ENCODE assay signal across 20 mouse cellular contexts in genomic region chr14:24930251-24930650, GRCm38 (mm10).
A peak's percentile ranks its signal among the peaks of the same experiment; 100 is the strongest.
DNase-seq lines count a peak whose midpoint lies in the region; TF ChIP-seq lines count a peak whose summit lies in the region.
"Had no signal": no experiment of that assay in that cellular context is flagged by ENCODE, and none has a peak within 500 bp of the region (broad histone marks: within the 10 kb centered on the region; RNA-seq: fewer than 3 reads in every experiment).

No protein-coding gene starts in this region.

- no peaks in the 10 kb centered on the region for H3K36me3 ChIP-seq in limb, embryonic 10.5 days
- H3K36me3 ChIP-seq: forebrain, embryonic 10.5 days; G1E; limb, embryonic 12.5 days; liver, embryonic 13.5 days; lung, embryonic 15.5 days; neural tube, embryonic 13.5 days had no signal

- H3K4me3 ChIP-seq in layer of hippocampus, adult 2 months: no peak overlapping the region
- no peak overlapping the region for H3K4me3 ChIP-seq in limb, embryonic 10.5 days
- H3K4me3 ChIP-seq: forebrain, embryonic 10.5 days; gastrocnemius, adult 2 months; limb, embryonic 12.5 days; liver, embryonic 13.5 days; lung, embryonic 15.5 days; neural tube, embryonic 13.5 days had no signal

- H3K9me3 ChIP-seq in limb, embryonic 10.5 days (replicated peaks): no peaks in the 10 kb centered on the region
- H3K9me3 ChIP-seq: forebrain, embryonic 10.5 days; limb, embryonic 12.5 days; liver, embryonic 13.5 days; lung, embryonic 15.5 days; neural tube, embryonic 13.5 days had no signal

- intact Hi-C loops in gastrocnemius, postnatal 36 days (cut with DNase I): no loop called here

- H3K27me3 ChIP-seq in limb, embryonic 10.5 days (ENCODE audit: low read depth, poor library complexity, severe bottlenecking): no peaks in the 10 kb centered on the region
- H3K27me3 ChIP-seq: limb, embryonic 12.5 days; liver, embryonic 13.5 days; lung, embryonic 15.5 days; neural tube, embryonic 13.5 days had no signal

- H3K4me1 ChIP-seq in limb, embryonic 10.5 days: peaks cover 29% of the 10 kb centered on the region
- H3K4me1 ChIP-seq: lung, embryonic 15.5 days had no signal

- DNase-seq in adrenal gland, adult 18-20 months (ENCODE audit: low spot score in 2 of 2): peak; percentile 26 to 27
- DNase-seq in adrenal gland, postnatal 4 days (ENCODE audit: low spot score in 2 of 2): no peak
- peak in 1 of 2 experiments; percentile 23 for DNase-seq in layer of hippocampus, adult 2 months (ENCODE audit: low spot score in 2 of 2)
- no peak for DNase-seq in layer of hippocampus, adult 8-10 months (ENCODE audit: low spot score in 2 of 2)
- peak; percentile 57 for DNase-seq in adrenal gland, postnatal 14 days
- DNase-seq in limb, embryonic 10.5 days (ENCODE audit: low spot score): no peak
- DNase-seq in thymus, adult 18-20 months: no peak
- no peak for DNase-seq in gastrocnemius, postnatal 36 days
- DNase-seq: cerebellum, adult 2 months; gastrocnemius, adult 2 months; kidney, adult 9 months; liver, embryonic 13.5 days; midbrain, embryonic 14.5 days; thymus, postnatal 36 days had no signal

- no peak for TF ChIP-seq CTCF in layer of hippocampus, adult 2 months (conservative IDR thresholded peaks at IDR 0.05)

- 33% methylated on average over 7 of the region's 7 CpGs for WGBS in limb, embryonic 10.5 days

- H3K27ac ChIP-seq in layer of hippocampus, adult 2 months: peak overlapping the region; percentile 32; the same call in 1 of the 2 replicates
- H3K27ac ChIP-seq in limb, embryonic 10.5 days: 0 out of 2 replicates have a peak overlapping the region, but pooled peaks have one; percentile 46
- H3K27ac ChIP-seq: gastrocnemius, adult 2 months; limb, embryonic 12.5 days; liver, embryonic 13.5 days; lung, embryonic 15.5 days; macrophage; neural tube, embryonic 13.5 days had no signal

Comparison
In these comparisons a context has a peak if more than half of its experiments do, and no peak if none do; other contexts are left out.
1. DNase-seq: peak in adrenal gland, adult 18-20 months (2 of 2) and adrenal gland, postnatal 14 days (single experiment); none in adrenal gland, postnatal 4 days (0 of 2), layer of hippocampus, adult 8-10 months (0 of 2), limb, embryonic 10.5 days (single experiment), thymus, adult 18-20 months (0 of 2) and gastrocnemius, postnatal 36 days (0 of 2).